Mouse (Mus musculus) B cell, adult 67 days (primary cell): ENCODE results near the gene Spata25. TPM values are rescaled to one million over a fixed set of nuclear protein-coding genes. Genes with fewer than 3 reads are reported as not detected.

Experiments
- total RNA-seq, 2 experiments: library from RNA; stranded (reverse); gene quantifications; 4 replicates each; pipeline ENCODE4 v1.2.4; 2023

The Spata25 gene
- 1 to 10 TPM in 1 of 2 experiments, not detected in 1; 1.9 TPM for total RNA-seq

GRCm38 (mm10) chr2:164828437-164828836 lies at the start of gene Spata25:
Spata25 (minus strand) TSS chr2:164828537.

GRCm38 (mm10) chr2:164857101-164857821 lies 28.9 kb upstream of the Spata25 start, which contains the start of gene Pltp:
Pltp (minus strand) TSS chr2:164857711.

GRCm38 (mm10) chr2:164833314-164833959 lies 5.1 kb upstream of the Spata25 start, which contains the start of gene Neurl2:
Neurl2 (minus strand) TSS chr2:164833456.

GRCm38 (mm10) chr2:164832748-164833301 lies 4.5 kb upstream of the Spata25 start, which contains the start of gene Ctsa:
Ctsa (plus strand) TSS chr2:164832873.

GRCm38 (mm10) chr2:164822636-164823165 lies 5.6 kb downstream of the Spata25 start, which contains the start of gene Zswim1:
Zswim1 (plus strand) TSS chr2:164822686.

GRCm38 (mm10) chr2:164804533-164805331 lies 23.6 kb downstream of the Spata25 start, which contains the start of the genes Acot8 and Zswim3:
Acot8 (minus strand) TSS chr2:164804882.
Zswim3 (plus strand) TSS chr2:164805098.

GRCm38 (mm10) chr2:164785481-164786387 lies 42.6 kb downstream of the Spata25 start, which contains the start of gene Snx21:
Snx21 (plus strand) TSS chr2:164785823.

GRCm38 (mm10) chr2:164779481-164780086 lies 48.8 kb downstream of the Spata25 start, which contains the start of gene Tnnc2:
Tnnc2 (minus strand) TSS chr2:164779967.

Other genes with a start within 250 kb of the Spata25 start
- gene Wfdc6a, start 243.1 kb downstream of the Spata25 start, total RNA-seq: not detected
- gene Eppin, start 234.9 kb downstream of the Spata25 start, total RNA-seq: not detected
- gene Wfdc6b, start 215.0 kb downstream of the Spata25 start, total RNA-seq: not detected
- gene Wfdc8, start 214.9 kb downstream of the Spata25 start, total RNA-seq: not detected
- gene Wfdc16, start 189.7 kb downstream of the Spata25 start, total RNA-seq: not detected
- gene Wfdc10, start 172.5 kb downstream of the Spata25 start, total RNA-seq: not detected
- gene Wfdc9, start 172.0 kb downstream of the Spata25 start, total RNA-seq: not detected
- not detected for gene Wfdc11, start 154.4 kb downstream of the Spata25 start, total RNA-seq
- gene Wfdc13, start 143.4 kb downstream of the Spata25 start, total RNA-seq: not detected
- not detected for gene Spint4, start 130.0 kb downstream of the Spata25 start, total RNA-seq
- gene Spint5, start 113.2 kb downstream of the Spata25 start, total RNA-seq: not detected
- gene Wfdc3, start 82.6 kb downstream of the Spata25 start, total RNA-seq: not detected
- gene Dnttip1, start 82.6 kb downstream of the Spata25 start, total RNA-seq: 10 to 100 TPM; 46.5 to 47.0 TPM
- gene Ube2c, start 58.6 kb downstream of the Spata25 start, total RNA-seq: 1 to 10 TPM; 2.4 to 2.7 TPM
- not detected for gene Tnnc2, start 48.6 kb downstream of the Spata25 start, total RNA-seq
- 1 to 10 TPM in 1 of 2 experiments, under 1 TPM in 1; 0.50 to 1.5 TPM for gene Snx21, start 42.7 kb downstream of the Spata25 start, total RNA-seq
- 10 to 100 TPM; 57.1 to 64.3 TPM for gene Acot8, start 23.7 kb downstream of the Spata25 start, total RNA-seq
- gene Zswim3, start 23.4 kb downstream of the Spata25 start, total RNA-seq: 1 to 10 TPM; 3.7 to 6.0 TPM
- gene Zswim1, start 5.9 kb downstream of the Spata25 start, total RNA-seq: 10 to 100 TPM in 1 of 2 experiments, 1 to 10 TPM in 1; 7.7 to 12.2 TPM
- 100 to 1,000 TPM; 217 to 222 TPM for gene Ctsa, start 4.3 kb upstream of the Spata25 start, total RNA-seq
- 1 to 10 TPM; 7.0 to 7.9 TPM for gene Neurl2, start 4.9 kb upstream of the Spata25 start, total RNA-seq
- gene Pltp, start 29.2 kb upstream of the Spata25 start, total RNA-seq: 1 to 10 TPM; 8.2 to 10.0 TPM
- 100 to 1,000 TPM in 1 of 2 experiments, 10 to 100 TPM in 1; 93.2 to 104 TPM for gene Pcif1, start 50.8 kb upstream of the Spata25 start, total RNA-seq
- gene Zfp335, start 83.2 kb upstream of the Spata25 start, total RNA-seq: 10 to 100 TPM; 60.9 to 65.7 TPM
- 1 to 10 TPM in 1 of 2 experiments, not detected in 1; 1.1 TPM for gene Mmp9, start 112.2 kb upstream of the Spata25 start, total RNA-seq
- gene Slc12a5, start 132.3 kb upstream of the Spata25 start, total RNA-seq: 1 to 10 TPM; 2.1 to 3.4 TPM
- 10 to 100 TPM; 53.3 to 58.1 TPM for gene Ncoa5, start 206.3 kb upstream of the Spata25 start, total RNA-seq
- 100 to 1,000 TPM; 200 to 238 TPM for gene Cd40, start 227.1 kb upstream of the Spata25 start, total RNA-seq